Mouse (Mus musculus) bone marrow, adult 2 months (tissue): ENCODE measurements around the gene Nt5c. TPM values are rescaled to one million over a fixed set of nuclear protein-coding genes. Genes with fewer than 3 reads are reported as not detected.
A peak's percentile ranks its signal among the peaks of the same experiment; 100 is the strongest.

Experiments
- H3K27ac ChIP-seq: fragments of 200-500 bp; 2 replicates; pipeline ENCODE4 v1.5.1; 2012; ENCODE audit warnings: low read depth, mild to moderate bottlenecking, control low read depth, inconsistent platforms, low read length; ENCODE audit not compliant: control insufficient read depth, poor library complexity, insufficient read depth
- H3K4me1 ChIP-seq: fragments of 200-500 bp; 2 replicates; pipeline ENCODE4 v1.6.1; 2011; ENCODE audit warnings: low read length; ENCODE audit not compliant: control insufficient read depth, insufficient read depth
- H3K4me3 ChIP-seq: fragments of 200-500 bp; replicated peaks from 2 replicates; pipeline ENCODE3; 2011; ENCODE audit warnings: mild to moderate bottlenecking, low read depth, low read length, control low read depth; ENCODE audit not compliant: control insufficient read depth
- CTCF ChIP-seq: fragments of 200-500 bp; IDR thresholded peaks from 2 replicates; pipeline ENCODE4 v1.5.1; 2011; ENCODE audit warnings: low read length, control low read depth; ENCODE audit not compliant: control insufficient read depth, insufficient read depth
- POLR2A ChIP-seq: fragments of 200-500 bp; IDR thresholded peaks from 2 replicates; pipeline ENCODE4 v1.6.1; 2011; ENCODE audit warnings: low read depth, mild to moderate bottlenecking, control low read depth, low read length, borderline replicate concordance; ENCODE audit not compliant: control insufficient read depth
- whole genome bisulfite sequencing: fragments of 180-500 bp; shearing (Covaris S2); methylation state at CpG from one replicate; pipeline ENCODE4 v1.1.7; 2018; 5-methylcytosine and 5-hydroxymethylcytosine counted together
- polyA plus RNA-seq: library from polyadenylated mRNA; stranded (reverse); fragments of >200 nt; gene quantifications from 2 replicates; pipeline ENCODE4 v1.2.4, GENCODE M21; 2011; ENCODE audit warnings: low replicate concordance; ENCODE audit not compliant: missing spikeins, insufficient read depth, insufficient read length

The Nt5c gene
- polyA plus RNA-seq, 1 experiment: 56.4 TPM

- Histone ChIP-seq H3K4me3 (no peak overlapping the region), H3K4me1 (no peaks in the 10 kb centered on the region; the same call in 1 of the 2 replicates), H3K27ac (no peak overlapping the region)
- 80% methylated on average over 2 of the region's 2 CpGs for WGBS
- no peak for TF ChIP-seq CTCF
- TF ChIP-seq POLR2A: no peak
Observed at GRCm38 (mm10) chr11:115522703-115523102, 31.0 kb upstream of the Nt5c start.

- WGBS: 94% methylated on average over 2 of the region's 2 CpGs
- H3K27ac ChIP-seq: no peak overlapping the region
- H3K4me3 ChIP-seq: no peak overlapping the region
- no peaks in the 10 kb centered on the region; the same call in 1 of the 2 replicates for H3K4me1 ChIP-seq
- TF ChIP-seq CTCF (no peak), POLR2A (no peak)
Observed at GRCm38 (mm10) chr11:115522238-115522637, 30.6 kb upstream of the Nt5c start.

DNA sequence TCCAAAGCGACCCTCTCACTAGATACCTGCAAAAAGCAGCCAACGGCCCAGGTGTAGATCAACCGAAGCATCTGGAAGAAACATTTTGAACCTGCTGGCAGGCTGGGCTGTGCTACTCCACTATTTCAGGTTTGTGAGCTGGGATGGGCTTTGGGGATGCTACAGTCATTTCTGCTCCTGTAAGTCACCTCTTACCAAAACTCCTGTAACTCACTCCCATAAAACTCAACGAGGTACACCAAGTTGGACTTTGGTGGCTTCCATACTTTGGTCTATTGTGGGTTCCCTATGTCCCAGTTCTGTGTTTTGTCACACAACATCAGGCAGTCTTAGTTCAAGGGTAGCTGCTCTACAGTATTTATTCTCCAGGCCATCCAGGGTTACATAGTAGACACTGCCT, 29.4 kb upstream of the Nt5c start:
- 83% methylated on average over 4 of the region's 4 CpGs for WGBS
- Histone ChIP-seq H3K4me1 (no peaks in the 10 kb centered on the region; the same call in 1 of the 2 replicates), H3K4me3 (no peak overlapping the region), H3K27ac (no peak overlapping the region)
- no peak for TF ChIP-seq CTCF
- TF ChIP-seq POLR2A: no peak

DNA sequence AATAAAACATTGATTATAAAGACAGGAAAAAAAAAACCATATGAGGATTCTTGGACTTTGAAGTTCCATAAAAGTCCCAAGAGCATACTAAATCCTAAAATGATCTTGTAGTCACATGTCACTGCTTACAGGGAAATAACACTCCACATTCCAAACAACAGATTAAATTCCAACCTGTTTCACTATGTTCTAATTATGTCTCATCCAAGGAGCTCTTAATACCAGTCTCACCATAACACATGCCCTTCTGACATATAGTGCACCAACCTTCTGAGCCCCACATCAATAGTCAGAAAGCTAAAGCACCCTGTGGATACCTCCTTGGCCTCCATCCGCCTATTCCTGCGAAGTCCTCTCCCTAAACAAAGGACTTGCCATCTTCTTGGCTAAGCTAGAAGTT, 28.6 kb upstream of the Nt5c start:
- Histone ChIP-seq H3K27ac (no peak overlapping the region), H3K4me3 (no peak overlapping the region), H3K4me1 (no peaks in the 10 kb centered on the region; the same call in 1 of the 2 replicates)
- no peak for TF ChIP-seq CTCF
- TF ChIP-seq POLR2A: no peak
- 94% methylated on average over 2 of the region's 2 CpGs for WGBS

DNA sequence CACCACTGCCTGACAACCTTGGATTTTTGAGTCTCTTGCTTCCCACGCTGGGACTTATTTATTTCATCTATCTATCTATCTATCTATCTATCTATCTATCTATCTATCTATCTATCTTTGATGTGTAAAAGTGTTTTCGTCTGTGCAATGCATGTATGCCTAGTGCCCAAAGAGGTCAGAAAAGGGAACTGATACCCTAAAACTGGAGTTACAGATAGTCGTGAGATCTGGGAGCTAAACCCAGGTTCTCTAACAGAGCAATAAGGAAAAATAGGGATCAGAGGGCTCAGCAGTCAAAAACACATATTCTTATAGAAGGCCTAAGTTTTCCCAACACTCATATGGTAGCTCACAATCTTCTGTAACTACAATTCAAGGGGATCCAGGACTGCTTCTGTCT, 27.9 kb upstream of the Nt5c start:
- no peak for TF ChIP-seq POLR2A
- no peak for TF ChIP-seq CTCF
- Histone ChIP-seq H3K4me1 (peaks cover 2% of the 10 kb centered on the region; the same call in 1 of the 2 replicates), H3K4me3 (no peak overlapping the region), H3K27ac (no peak overlapping the region)
- 47% methylated on average over 3 of the region's 3 CpGs for whole genome bisulfite sequencing

- Histone ChIP-seq H3K4me1 (peaks cover 2% of the 10 kb centered on the region; the same call in 1 of the 2 replicates), H3K27ac (no peak overlapping the region), H3K4me3 (no peak overlapping the region)
- 87% methylated on average over 9 of the region's 9 CpGs for WGBS
- TF ChIP-seq POLR2A (no peak), CTCF (no peak)
Observed at GRCm38 (mm10) chr11:115518693-115519092, 27.0 kb upstream of the Nt5c start.

DNA sequence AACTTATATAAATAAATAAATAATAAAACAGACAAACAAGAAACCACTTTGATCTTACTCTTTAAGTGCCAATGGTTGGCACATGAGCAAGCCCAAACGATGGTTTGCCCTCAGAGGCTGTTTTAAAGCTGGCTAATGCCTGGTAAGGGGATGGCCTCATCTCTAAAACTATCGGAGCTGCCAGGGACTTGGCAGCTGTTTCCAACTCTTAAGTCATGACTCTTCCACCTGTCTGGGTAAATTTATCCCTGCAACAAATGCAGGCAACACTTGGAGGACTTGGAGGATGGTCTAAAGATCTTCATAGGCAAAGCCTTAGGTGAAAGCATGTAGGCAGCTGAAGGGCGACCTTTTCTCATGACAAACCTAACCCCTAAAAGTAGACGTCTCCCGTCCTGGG, 25.3 kb upstream of the Nt5c start:
- peaks cover 4% of the 10 kb centered on the region for H3K4me1 ChIP-seq
- H3K27ac ChIP-seq: no peak overlapping the region
- no peak overlapping the region for H3K4me3 ChIP-seq
- WGBS: 79% methylated on average over 5 of the region's 5 CpGs
- TF ChIP-seq CTCF: no peak
- no peak for TF ChIP-seq POLR2A

- 73% methylated on average over 6 of the region's 6 CpGs for WGBS
- TF ChIP-seq POLR2A (no peak), CTCF (no peak)
- Histone ChIP-seq H3K4me1 (peaks cover 12% of the 10 kb centered on the region), H3K27ac (no peak overlapping the region), H3K4me3 (no peak overlapping the region)
Observed at GRCm38 (mm10) chr11:115515021-115515420, 23.4 kb upstream of the Nt5c start.

- Histone ChIP-seq H3K4me3 (peak within 1 kb of the TSS; percentile 96), H3K4me1 (peaks cover 13% of the 10 kb centered on the region), H3K27ac (peak within 1 kb of the TSS; percentile 90)
- WGBS: under 1% methylated on average over 24 of the region's 24 CpGs
- TF ChIP-seq POLR2A (peak; percentile 100), CTCF (no peak)
Observed at GRCm38 (mm10) chr11:115514238-115514663, 22.6 kb upstream of the Nt5c start, which contains the start of gene Jpt1. TSS of gene Jpt1 (minus strand) at chr11:115514387.
